Mouse (Mus musculus) heart, postnatal 0 days (tissue): ENCODE results near the gene F2.

ENCODE experiments used
- CTCF ChIP-seq: IDR thresholded peaks from 2 replicates; pipeline ENCODE4 v1.5.1; 2016; ENCODE audit warnings: antibody characterized with exemption, control low read depth, low read depth
- EP300 ChIP-seq: IDR thresholded peaks from 2 replicates; pipeline ENCODE4 v1.6.1; 2016; ENCODE audit warnings: antibody characterized with exemption, low read depth

DNA sequence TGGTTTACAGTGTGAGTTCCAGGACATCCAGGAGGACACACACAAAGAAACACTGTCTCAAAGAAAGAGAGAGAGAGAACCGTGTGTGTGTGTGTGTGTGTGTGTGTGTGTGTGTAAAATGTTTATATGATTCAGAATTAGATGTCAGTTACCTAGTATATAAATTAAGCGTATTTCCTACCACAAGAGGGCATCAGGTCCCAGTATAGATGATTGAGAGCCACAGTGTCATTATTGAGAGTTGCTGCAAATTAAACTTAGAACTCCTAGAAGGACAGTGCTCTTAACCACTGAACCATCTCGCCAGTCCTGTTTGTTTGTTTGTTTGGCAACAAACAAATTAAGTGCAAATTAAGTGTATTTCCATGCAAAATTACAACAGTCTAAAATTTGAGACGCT, 33.8 kb downstream of the F2 start:
- TF ChIP-seq CTCF (peak; percentile 21; the same call in 1 of the 2 replicates), EP300 (no peak)
